Mouse (Mus musculus): ENCODE measurements around the gene Tma7.

The Tma7 gene

GRCm38 (mm10) chr9:109082124-109082800, at the start of gene Tma7, which contains the start of gene Ccdc51:
TSS of gene Tma7 (minus strand) at chr9:109082587.
TSS of gene Ccdc51 (plus strand) at chr9:109082493.
- WGBS, result under 1% methylated on average over 37 of the region's 37 CpGs

GRCm38 (mm10) chr9:109130076-109130475, 47.7 kb upstream of the Tma7 start:
- 87% methylated on average over 5 of the region's 5 CpGs for WGBS

GRCm38 (mm10) chr9:109128211-109128610, 45.8 kb upstream of the Tma7 start:
- WGBS, result 46% methylated on average over 3 of the region's 3 CpGs

- WGBS, result 74% methylated on average over 4 of the region's 4 CpGs
These were observed 44.7 kb upstream of the Tma7 start for GRCm38 (mm10) chr9:109127076-109127475.

- WGBS, result 74% methylated on average over 3 of the region's 3 CpGs
These were observed 43.1 kb upstream of the Tma7 start for GRCm38 (mm10) chr9:109125481-109125880.

- WGBS, result 84% methylated on average over 2 of the region's 2 CpGs
These were observed 42.7 kb upstream of the Tma7 start for GRCm38 (mm10) chr9:109125043-109125442.

GRCm38 (mm10) chr9:109124164-109124563, 41.8 kb upstream of the Tma7 start:
- WGBS, result 89% methylated on average over 3 of the region's 3 CpGs

GRCm38 (mm10) chr9:109123266-109123665, 40.9 kb upstream of the Tma7 start:
- 37% methylated on average over 6 of the region's 6 CpGs for WGBS

GRCm38 (mm10) chr9:109122553-109123085, 40.2 kb upstream of the Tma7 start:
- 39% methylated on average over 2 of the region's 2 CpGs for WGBS

GRCm38 (mm10) chr9:109120956-109121355, 38.6 kb upstream of the Tma7 start:
- 85% methylated on average over 6 of the region's 6 CpGs for WGBS

- 70% methylated on average over 9 of the region's 9 CpGs for WGBS
These were observed 37.2 kb upstream of the Tma7 start for GRCm38 (mm10) chr9:109119571-109119970.

- WGBS, result 87% methylated on average over 4 of the region's 4 CpGs
These were observed 35.7 kb upstream of the Tma7 start for GRCm38 (mm10) chr9:109118106-109118505.

- WGBS, result 93% methylated on average over 10 of the region's 10 CpGs
These were observed 33.8 kb upstream of the Tma7 start for GRCm38 (mm10) chr9:109116205-109116604.

GRCm38 (mm10) chr9:109114871-109115270, 32.5 kb upstream of the Tma7 start:
- 90% methylated on average over 7 of the region's 7 CpGs for WGBS

- WGBS, result 94% methylated on average over 11 of the region's 11 CpGs
These were observed 31.9 kb upstream of the Tma7 start for GRCm38 (mm10) chr9:109114276-109114675.

GRCm38 (mm10) chr9:109113331-109113730, 30.9 kb upstream of the Tma7 start:
- 96% methylated on average over 8 of the region's 8 CpGs for WGBS

- 92% methylated on average over 9 of the region's 9 CpGs for WGBS
These were observed 29.2 kb upstream of the Tma7 start for GRCm38 (mm10) chr9:109111591-109111990.

GRCm38 (mm10) chr9:109111101-109111500, 28.7 kb upstream of the Tma7 start:
- 88% methylated on average over 4 of the region's 4 CpGs for WGBS

- 95% methylated on average over 11 of the region's 11 CpGs for WGBS
These were observed 27.9 kb upstream of the Tma7 start for GRCm38 (mm10) chr9:109110240-109110639.

GRCm38 (mm10) chr9:109107341-109107740, 25.0 kb upstream of the Tma7 start:
- WGBS, result 77% methylated on average over 6 of the region's 6 CpGs

GRCm38 (mm10) chr9:109105648-109106047, 23.3 kb upstream of the Tma7 start:
- 84% methylated on average over 12 of the region's 12 CpGs for WGBS

GRCm38 (mm10) chr9:109105011-109105410, 22.6 kb upstream of the Tma7 start:
- WGBS, result 62% methylated on average over 12 of the region's 12 CpGs

- 86% methylated on average over 9 of the region's 9 CpGs for WGBS
These were observed 21.7 kb upstream of the Tma7 start for GRCm38 (mm10) chr9:109104083-109104482.

- WGBS, result 65% methylated on average over 7 of the region's 7 CpGs
These were observed 20.9 kb upstream of the Tma7 start for GRCm38 (mm10) chr9:109103250-109103649.

Measured in cerebral cortex, adult 2 months (tissue).